Mouse (Mus musculus): ENCODE measurements at regions not wholly inside any gene's neighbourhood (a gene's known extent, or its start where the extent isn't known, plus 50 kb on each side); places are given as distances from the start of the nearest gene placed in this dataset.

- no peak for DNase-seq (ENCODE audit: low spot score in 2 of 2)
Observed at GRCm38 (mm10) chr11:24569655-24570054, 491.8 kb downstream of the Bcl11a start.

- no peak for DNase-seq (ENCODE audit: low spot score in 2 of 2)
Observed at GRCm38 (mm10) chr11:24613529-24613928, 535.7 kb downstream of the Bcl11a start.

GRCm38 (mm10) chr11:24615436-24615835, 537.6 kb downstream of the Bcl11a start:
- DNase-seq (ENCODE audit: low spot score in 2 of 2) = no peak

GRCm38 (mm10) chr11:24618586-24618985, 540.7 kb downstream of the Bcl11a start:
- DNase-seq (ENCODE audit: low spot score in 2 of 2) = no peak

- no peak for DNase-seq (ENCODE audit: low spot score in 2 of 2)
Observed at GRCm38 (mm10) chr11:24619021-24619420, 541.2 kb downstream of the Bcl11a start.

- no peak for DNase-seq (ENCODE audit: low spot score in 2 of 2)
Observed at GRCm38 (mm10) chr11:24628619-24629018, 550.8 kb downstream of the Bcl11a start.

- no peak for DNase-seq (ENCODE audit: low spot score in 2 of 2)
Observed at GRCm38 (mm10) chr11:24629431-24629830, 551.6 kb downstream of the Bcl11a start.

- no peak for DNase-seq (ENCODE audit: low spot score in 2 of 2)
Observed at GRCm38 (mm10) chr11:24630403-24630900, 552.6 kb downstream of the Bcl11a start.

GRCm38 (mm10) chr11:24631651-24632050, 553.8 kb downstream of the Bcl11a start:
- no peak for DNase-seq (ENCODE audit: low spot score in 2 of 2)

GRCm38 (mm10) chr11:24636716-24637115, 558.9 kb downstream of the Bcl11a start:
- no peak for DNase-seq (ENCODE audit: low spot score in 2 of 2)

- no peak for DNase-seq (ENCODE audit: low spot score in 2 of 2)
Observed at GRCm38 (mm10) chr11:24643439-24644109, 565.7 kb downstream of the Bcl11a start.

- DNase-seq (ENCODE audit: low spot score in 2 of 2) = no peak
Observed at GRCm38 (mm10) chr11:24652852-24653251, 575.0 kb downstream of the Bcl11a start.

- DNase-seq (ENCODE audit: low spot score in 2 of 2) = no peak
Observed at GRCm38 (mm10) chr11:24664082-24664481, 586.2 kb downstream of the Bcl11a start.

GRCm38 (mm10) chr11:24665310-24665709, 587.5 kb downstream of the Bcl11a start:
- DNase-seq (ENCODE audit: low spot score in 2 of 2) = no peak

- no peak for DNase-seq (ENCODE audit: low spot score in 2 of 2)
Observed at GRCm38 (mm10) chr11:24671662-24672061, 593.8 kb downstream of the Bcl11a start.

- no peak for DNase-seq (ENCODE audit: low spot score in 2 of 2)
Observed at GRCm38 (mm10) chr11:24673248-24674207, 595.7 kb downstream of the Bcl11a start.

- DNase-seq (ENCODE audit: low spot score in 2 of 2) = no peak
Observed at GRCm38 (mm10) chr11:24674208-24674571, 596.3 kb downstream of the Bcl11a start.

GRCm38 (mm10) chr11:24677016-24677415, 599.2 kb downstream of the Bcl11a start:
- no peak for DNase-seq (ENCODE audit: low spot score in 2 of 2)

- no peak for DNase-seq (ENCODE audit: low spot score in 2 of 2)
Observed at GRCm38 (mm10) chr11:24679581-24679980, 601.7 kb downstream of the Bcl11a start.

GRCm38 (mm10) chr11:24682423-24682822, 604.6 kb downstream of the Bcl11a start:
- no peak for DNase-seq (ENCODE audit: low spot score in 2 of 2)

GRCm38 (mm10) chr11:24685545-24686467, 608.0 kb downstream of the Bcl11a start:
- no peak for DNase-seq (ENCODE audit: low spot score in 2 of 2)

Measured in spleen, postnatal 14 days (tissue).